Mouse (Mus musculus) MEL-GATA-1-ER (cell line): ENCODE data around the gene 2410131K14Rik.

Experiments
- DNase-seq: peaks from one replicate; pipeline ENCODE4 v3.0.0-alpha.2; 2012; ENCODE audit warnings: low read depth; ENCODE audit errors: extremely low read depth

The 2410131K14Rik gene

GRCm38 (mm10) chr5:118304970-118305618 is 60.1 kb downstream of the 2410131K14Rik start:
- DNase-seq, result no peak

- DNase-seq, result no peak
Measured at GRCm38 (mm10) chr5:118310389-118310788, 65.4 kb downstream of the 2410131K14Rik start.

- DNase-seq, result no peak
Measured at GRCm38 (mm10) chr5:118311251-118311650, 66.2 kb downstream of the 2410131K14Rik start.

- DNase-seq, result no peak
Measured at GRCm38 (mm10) chr5:118313766-118314165, 68.7 kb downstream of the 2410131K14Rik start.
